Mouse (Mus musculus): ENCODE data around the gene Slc25a25. TPM values are rescaled to one million over a fixed set of nuclear protein-coding genes. Genes with fewer than 3 reads are reported as not detected.

The Slc25a25 gene
- 2.2 TPM for polyA plus RNA-seq (2014; fragmentation: Illumina TruSeq; extraction: RNeasy Lipid Tissue Mini Kit (QIAGEN cat#74804); ENCODE audit: low read depth, low replicate concordance)

GRCm38 (mm10) chr2:32450881-32451844, at the start of gene Slc25a25:
TSS of gene Slc25a25 (minus strand) at chr2:32451445.

GRCm38 (mm10) chr2:32449761-32450754, 1.2 kb downstream of the Slc25a25 start, which contains the start of gene Naif1:
TSS of gene Naif1 (plus strand) at chr2:32450457.

GRCm38 (mm10) chr2:32395484-32395945, 55.7 kb downstream of the Slc25a25 start, which contains the start of gene Ptges2:
TSS of gene Ptges2 (plus strand) at chr2:32395896.

GRCm38 (mm10) chr2:32387706-32388490, 63.3 kb downstream of the Slc25a25 start, which contains the start of gene Lcn2:
TSS of gene Lcn2 (minus strand) at chr2:32388252.

GRCm38 (mm10) chr2:32381775-32382223, 69.4 kb downstream of the Slc25a25 start, which contains the start of gene 1110008P14Rik:
TSS of gene 1110008P14Rik (minus strand) at chr2:32381938.

Other genes with a start within 250 kb of the Slc25a25 start
- 6.2 TPM for gene Pomt1, start 214.9 kb downstream of the Slc25a25 start, polyA plus RNA-seq (2014; fragmentation: Illumina TruSeq; extraction: RNeasy Lipid Tissue Mini Kit (QIAGEN cat#74804); ENCODE audit: low read depth, low replicate concordance)
- 9.4 TPM for gene Uck1, start 191.3 kb downstream of the Slc25a25 start, polyA plus RNA-seq (2014; fragmentation: Illumina TruSeq; extraction: RNeasy Lipid Tissue Mini Kit (QIAGEN cat#74804); ENCODE audit: low read depth, low replicate concordance)
- gene Golga2, start 164.1 kb downstream of the Slc25a25 start, polyA plus RNA-seq (2014; fragmentation: Illumina TruSeq; extraction: RNeasy Lipid Tissue Mini Kit (QIAGEN cat#74804); ENCODE audit: low read depth, low replicate concordance), result 21.2 TPM
- 189 TPM for gene Swi5, start 163.4 kb downstream of the Slc25a25 start, polyA plus RNA-seq (2014; fragmentation: Illumina TruSeq; extraction: RNeasy Lipid Tissue Mini Kit (QIAGEN cat#74804); ENCODE audit: low read depth, low replicate concordance)
- gene Ciz1, start 99.1 kb downstream of the Slc25a25 start, polyA plus RNA-seq (2014; fragmentation: Illumina TruSeq; extraction: RNeasy Lipid Tissue Mini Kit (QIAGEN cat#74804); ENCODE audit: low read depth, low replicate concordance), result 15.1 TPM
- 2.1 TPM for gene Dnm1, start 98.1 kb downstream of the Slc25a25 start, polyA plus RNA-seq (2014; fragmentation: Illumina TruSeq; extraction: RNeasy Lipid Tissue Mini Kit (QIAGEN cat#74804); ENCODE audit: low read depth, low replicate concordance)
- gene 1110008P14Rik, start 69.5 kb downstream of the Slc25a25 start, polyA plus RNA-seq (2014; fragmentation: Illumina TruSeq; extraction: RNeasy Lipid Tissue Mini Kit (QIAGEN cat#74804); ENCODE audit: low read depth, low replicate concordance), result 1.0 TPM
- gene Lcn2, start 63.2 kb downstream of the Slc25a25 start, polyA plus RNA-seq (2014; fragmentation: Illumina TruSeq; extraction: RNeasy Lipid Tissue Mini Kit (QIAGEN cat#74804); ENCODE audit: low read depth, low replicate concordance), result 1.7 TPM
- 1.1 TPM for gene Ptges2, start 55.5 kb downstream of the Slc25a25 start, polyA plus RNA-seq (2014; fragmentation: Illumina TruSeq; extraction: RNeasy Lipid Tissue Mini Kit (QIAGEN cat#74804); ENCODE audit: low read depth, low replicate concordance)
- 0.82 TPM for gene Naif1, start 988 bp downstream of the Slc25a25 start, polyA plus RNA-seq (2014; fragmentation: Illumina TruSeq; extraction: RNeasy Lipid Tissue Mini Kit (QIAGEN cat#74804); ENCODE audit: low read depth, low replicate concordance)
- gene Fam102a, start 83.9 kb upstream of the Slc25a25 start, polyA plus RNA-seq (2014; fragmentation: Illumina TruSeq; extraction: RNeasy Lipid Tissue Mini Kit (QIAGEN cat#74804); ENCODE audit: low read depth, low replicate concordance), result 20.4 TPM
- 3.8 TPM for gene Dpm2, start 119.4 kb upstream of the Slc25a25 start, polyA plus RNA-seq (2014; fragmentation: Illumina TruSeq; extraction: RNeasy Lipid Tissue Mini Kit (QIAGEN cat#74804); ENCODE audit: low read depth, low replicate concordance)
- gene Pip5kl1, start 123.4 kb upstream of the Slc25a25 start, polyA plus RNA-seq (2014; fragmentation: Illumina TruSeq; extraction: RNeasy Lipid Tissue Mini Kit (QIAGEN cat#74804); ENCODE audit: low read depth, low replicate concordance), result not detected
- not detected for gene 9430097D07Rik, start 124.2 kb upstream of the Slc25a25 start, polyA plus RNA-seq (2014; fragmentation: Illumina TruSeq; extraction: RNeasy Lipid Tissue Mini Kit (QIAGEN cat#74804); ENCODE audit: low read depth, low replicate concordance)
- gene St6galnac4, start 135.7 kb upstream of the Slc25a25 start, polyA plus RNA-seq (2014; fragmentation: Illumina TruSeq; extraction: RNeasy Lipid Tissue Mini Kit (QIAGEN cat#74804); ENCODE audit: low read depth, low replicate concordance), result 8.4 TPM
- gene St6galnac6, start 148.3 kb upstream of the Slc25a25 start, polyA plus RNA-seq (2014; fragmentation: Illumina TruSeq; extraction: RNeasy Lipid Tissue Mini Kit (QIAGEN cat#74804); ENCODE audit: low read depth, low replicate concordance), result 109 TPM
- gene Ak1, start 170.3 kb upstream of the Slc25a25 start, polyA plus RNA-seq (2014; fragmentation: Illumina TruSeq; extraction: RNeasy Lipid Tissue Mini Kit (QIAGEN cat#74804); ENCODE audit: low read depth, low replicate concordance), result 1.3 TPM
- gene Eng, start 195.2 kb upstream of the Slc25a25 start, polyA plus RNA-seq (2014; fragmentation: Illumina TruSeq; extraction: RNeasy Lipid Tissue Mini Kit (QIAGEN cat#74804); ENCODE audit: low read depth, low replicate concordance), result 2.1 TPM